In genomic region chr2:34771368-34772226, GRCm38 (mm10) we compare ENCODE assay signal across 8 mouse cellular contexts. TPM values are rescaled to one million over a fixed set of nuclear protein-coding genes. Genes with fewer than 3 reads are reported as not detected.
DNase-seq lines count a peak whose midpoint lies in the region; ATAC-seq lines count a peak whose summit lies in the region.

Hspa5 (plus strand) TSS chr2:34771970.

- DNase-seq in adipocyte (ENCODE audit: low spot score), result peak; percentile 100
- DNase-seq in embryo, embryonic 10 days (ENCODE audit: low spot score), result peak; percentile 100
- peak; percentile 95 for DNase-seq in gastrocnemius, postnatal 10 days
- peak; percentile 99 for DNase-seq in induced T-regulatory cell, adult 2 months (ENCODE audit: low read depth)
- peak; percentile 100 for DNase-seq in left cerebral cortex, adult 9 months (ENCODE audit: low spot score in 2 of 2)
- DNase-seq in right cerebral cortex, postnatal 14 days, result peak; percentile 98
- DNase-seq in urinary bladder, postnatal 36 days (ENCODE audit: low spot score in 2 of 2), result peak; percentile 97 to 100

- peak; percentile 85 for ATAC-seq in megakaryocyte progenitor cell, adult 5-6 weeks (replicated peaks; ENCODE audit: poor library complexity)

RNA-seq across cellular contexts. Expression of gene Hspa5, which starts in this region (rescaled TPM):
- 100 to 1,000 TPM; 187 to 207 TPM for total RNA-seq in gastrocnemius, postnatal 10 days (2021)
- total RNA-seq in megakaryocyte progenitor cell, adult 5-6 weeks (2015), result 536 and 641 TPM in 2 replicates
- total RNA-seq in megakaryocyte progenitor cell, adult 5-6 weeks (2017), result 1,697 and 1,773 TPM in 2 replicates

Comparison
In these comparisons a context has a peak if more than half of its experiments do, and no peak if none do; other contexts are left out.
1. Peak in every context shown above with its lines: DNase-seq and ATAC-seq.